Mouse (Mus musculus) embryonic fibroblast, embryonic 13.5 days (primary cell): Measurements from ENCODE around the gene Plcb3. TPM values are rescaled to one million over a fixed set of nuclear protein-coding genes. Genes with fewer than 3 reads are reported as not detected.

Source experiments
- H3K27ac ChIP-seq: 2 replicates; pipeline ENCODE4 v1.5.1; 2012; ENCODE audit warnings: low read length, control low read depth, inconsistent platforms; ENCODE audit not compliant: insufficient read depth
- H3K4me1 ChIP-seq: 2 replicates; pipeline ENCODE4 v1.6.1; 2011; ENCODE audit warnings: low read length; ENCODE audit not compliant: control insufficient read depth, insufficient read depth
- H3K4me3 ChIP-seq: 2 replicates; pipeline ENCODE4 v1.5.1; 2011; ENCODE audit warnings: mild to moderate bottlenecking, control low read depth, low read length; ENCODE audit not compliant: insufficient read depth
- CTCF ChIP-seq: IDR thresholded peaks from 2 replicates; pipeline ENCODE4 v1.5.1; 2011; ENCODE audit warnings: mild to moderate bottlenecking, control low read depth, low read length, moderate library complexity, borderline replicate concordance; ENCODE audit not compliant: insufficient read depth
- POLR2A ChIP-seq: IDR thresholded peaks from 2 replicates; pipeline ENCODE4 v1.6.1; 2011; ENCODE audit warnings: low read depth, mild to moderate bottlenecking, control low read depth, low read length, moderate library complexity
- polyA plus RNA-seq: library from polyadenylated mRNA; stranded (reverse); fragments of >200 nt; gene quantifications from 2 replicates; pipeline ENCODE4 v1.2.4, GENCODE M21; 2011; ENCODE audit warnings: low read depth; ENCODE audit not compliant: missing spikeins, insufficient read length

The Plcb3 gene
- polyA plus RNA-seq, 1 experiment: 56.2 TPM

DNA sequence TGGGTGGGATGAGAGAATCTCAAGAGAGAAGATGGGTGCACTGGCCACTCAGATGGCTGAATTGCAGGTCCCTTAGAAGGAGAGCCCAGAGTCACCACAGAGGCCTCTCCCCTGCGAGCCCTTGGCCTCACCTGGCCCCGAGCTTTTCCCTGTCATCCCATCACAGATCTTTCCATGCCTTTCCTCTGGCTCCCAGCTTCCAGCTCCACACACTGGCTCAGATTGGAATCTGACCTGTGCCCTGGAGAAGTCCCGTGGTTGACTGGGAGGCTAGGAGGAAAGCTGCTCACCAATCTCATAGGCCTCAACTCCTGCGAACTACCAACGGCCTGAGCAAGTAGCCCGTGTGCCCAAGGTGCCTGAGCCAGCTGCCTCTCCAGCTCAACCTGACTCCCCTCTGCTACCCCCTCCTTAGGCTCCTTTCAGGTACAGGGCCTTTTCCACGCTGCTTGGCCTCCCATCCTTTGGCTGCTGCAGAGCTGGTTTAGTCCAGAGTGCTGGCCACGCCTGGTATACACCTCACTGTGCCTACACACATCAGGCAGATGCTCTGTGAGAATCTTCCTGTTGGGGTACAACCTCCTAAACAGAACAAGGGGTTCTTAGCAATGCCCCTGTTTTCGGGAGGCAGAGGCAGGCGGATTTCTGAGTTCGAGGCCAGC is 70.6 kb downstream of the Plcb3 start:
- TF ChIP-seq CTCF (no peak), POLR2A (no peak)
- Histone ChIP-seq H3K4me1 (no peaks in the 10 kb centered on the region), H3K4me3 (no peak overlapping the region), H3K27ac (no peak overlapping the region)

DNA sequence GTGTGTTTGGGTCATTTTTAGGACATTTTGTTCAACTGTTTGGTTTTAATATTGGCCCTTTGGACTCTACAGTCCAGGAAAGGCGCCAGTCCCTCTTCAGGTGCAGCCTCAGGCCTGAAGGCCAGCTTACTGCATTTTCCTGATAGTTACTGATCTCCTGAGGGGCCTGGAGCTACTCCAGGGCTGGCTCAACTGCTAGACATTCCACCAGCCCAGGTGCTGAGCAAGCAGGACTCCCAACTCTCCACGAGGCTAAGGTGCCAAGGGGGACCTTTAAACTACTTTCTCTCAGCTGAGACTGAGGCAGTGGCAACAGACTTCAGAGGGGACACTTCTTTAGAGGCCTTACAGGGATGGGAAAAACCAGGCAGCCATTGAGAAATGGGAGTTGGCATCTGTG is 71.4 kb downstream of the Plcb3 start:
- Histone ChIP-seq H3K4me3 (no peak overlapping the region), H3K27ac (no peak overlapping the region), H3K4me1 (no peaks in the 10 kb centered on the region)
- TF ChIP-seq POLR2A: no peak
- TF ChIP-seq CTCF: no peak

DNA sequence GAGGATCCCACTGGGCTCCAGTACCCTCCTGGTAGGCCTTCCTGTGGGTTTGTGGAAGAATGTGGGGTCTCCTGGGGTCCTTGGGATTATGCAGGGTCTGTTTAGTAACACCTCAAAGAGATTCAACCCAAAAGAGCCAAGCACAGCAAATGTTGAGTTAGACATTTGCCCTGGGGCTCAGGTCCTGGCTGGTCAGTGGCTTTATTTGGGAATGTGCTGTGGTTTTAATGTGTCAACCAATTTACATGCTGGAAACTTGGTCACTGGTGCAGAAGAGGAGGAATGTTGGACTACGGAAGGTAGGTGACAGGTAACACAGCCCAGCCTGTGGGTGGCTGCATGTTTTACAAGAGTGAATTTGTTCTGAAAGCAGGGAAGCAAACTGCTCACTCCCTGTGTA is 73.2 kb downstream of the Plcb3 start:
- Histone ChIP-seq H3K4me3 (no peak overlapping the region), H3K4me1 (no peaks in the 10 kb centered on the region), H3K27ac (no peak overlapping the region)
- TF ChIP-seq POLR2A: no peak

Other genes with a start within 250 kb of the Plcb3 start
- 32.6 and 36.8 TPM in 2 replicates for gene Rps6ka4, start 135.8 kb downstream of the Plcb3 start, polyA plus RNA-seq
- gene Ccdc88b, start 118.3 kb downstream of the Plcb3 start, polyA plus RNA-seq: 0.18 TPM in 1 of 2 replicates, not detected in the other
- gene Trmt112, start 66.8 kb downstream of the Plcb3 start, polyA plus RNA-seq: 61.4 and 74.9 TPM in 2 replicates
- gene Prdx5, start 66.4 kb downstream of the Plcb3 start, polyA plus RNA-seq: 161 and 235 TPM in 2 replicates
- gene Esrra, start 54.7 kb downstream of the Plcb3 start, polyA plus RNA-seq: 18.6 and 19.7 TPM in 2 replicates
- gene Catsperz, start 51.1 kb downstream of the Plcb3 start, polyA plus RNA-seq: 0.57 TPM in 1 of 2 replicates, not detected in the other
- not detected in 2 replicates for gene Kcnk4, start 42.0 kb downstream of the Plcb3 start, polyA plus RNA-seq
- gene Bad, start 34.6 kb downstream of the Plcb3 start, polyA plus RNA-seq: 31.0 and 40.3 TPM in 2 replicates
- gene Gpr137, start 34.0 kb downstream of the Plcb3 start, polyA plus RNA-seq: 26.5 and 26.7 TPM in 2 replicates
- gene Ppp1r14b, start 1.5 kb downstream of the Plcb3 start, polyA plus RNA-seq: 161 and 202 TPM in 2 replicates
- gene Fkbp2, start 4.0 kb upstream of the Plcb3 start, polyA plus RNA-seq: 35.9 and 37.0 TPM in 2 replicates
- 24.5 and 29.6 TPM in 2 replicates for gene Vegfb, start 11.2 kb upstream of the Plcb3 start, polyA plus RNA-seq
- gene Dnajc4, start 16.1 kb upstream of the Plcb3 start, polyA plus RNA-seq: 15.0 and 22.2 TPM in 2 replicates
- gene Nudt22, start 19.6 kb upstream of the Plcb3 start, polyA plus RNA-seq: 11.4 and 16.9 TPM in 2 replicates
- 4.4 and 5.1 TPM in 2 replicates for gene Trpt1, start 19.7 kb upstream of the Plcb3 start, polyA plus RNA-seq
- 0.35 and 1.3 TPM in 2 replicates for gene Fermt3, start 43.0 kb upstream of the Plcb3 start, polyA plus RNA-seq
- gene Stip1, start 63.5 kb upstream of the Plcb3 start, polyA plus RNA-seq: 192 and 195 TPM in 2 replicates
- 3.6 and 5.2 TPM in 2 replicates for gene Macrod1, start 80.3 kb upstream of the Plcb3 start, polyA plus RNA-seq
- gene Flrt1, start 129.3 kb upstream of the Plcb3 start, polyA plus RNA-seq: 5.3 and 6.4 TPM in 2 replicates
- gene Otub1, start 229.8 kb upstream of the Plcb3 start, polyA plus RNA-seq: 116 and 134 TPM in 2 replicates
- gene Cox8a, start 241.1 kb upstream of the Plcb3 start, polyA plus RNA-seq: 456 and 560 TPM in 2 replicates